Mouse (Mus musculus): ENCODE measurements around the gene Rpl35a.

Rpl35a gene

GRCm38 (mm10) chr16:33056095-33056785, at the start of gene Rpl35a, which contains the start of gene Iqcg:
Gene Rpl35a (plus strand): TSS chr16:33056453.
Gene Iqcg (minus strand): TSS chr16:33056218.
- peak; percentile 97 for DNase-seq (ENCODE audit: low read depth)

DNA sequence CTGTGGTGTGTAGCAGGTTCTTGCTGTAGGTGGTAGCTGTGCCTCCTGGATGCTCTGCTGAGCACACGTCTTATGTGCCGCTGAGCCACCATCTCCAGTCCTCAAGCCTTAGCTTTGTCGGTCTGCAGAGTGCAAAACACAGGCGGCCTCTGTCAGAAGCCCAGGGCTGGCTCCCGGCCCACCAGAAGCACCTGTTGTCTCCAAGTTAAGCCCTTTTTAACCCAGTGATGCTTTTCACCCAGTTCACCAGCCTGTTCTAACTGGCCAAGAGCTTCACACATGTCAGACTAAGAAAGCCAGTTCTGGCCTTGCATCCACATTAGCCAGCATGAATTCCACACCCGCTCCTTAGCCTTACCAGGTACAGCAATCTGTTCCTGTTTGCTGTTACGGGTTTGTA, 49.4 kb upstream of the Rpl35a start:
- DNase-seq (ENCODE audit: low read depth) = no peak

DNA sequence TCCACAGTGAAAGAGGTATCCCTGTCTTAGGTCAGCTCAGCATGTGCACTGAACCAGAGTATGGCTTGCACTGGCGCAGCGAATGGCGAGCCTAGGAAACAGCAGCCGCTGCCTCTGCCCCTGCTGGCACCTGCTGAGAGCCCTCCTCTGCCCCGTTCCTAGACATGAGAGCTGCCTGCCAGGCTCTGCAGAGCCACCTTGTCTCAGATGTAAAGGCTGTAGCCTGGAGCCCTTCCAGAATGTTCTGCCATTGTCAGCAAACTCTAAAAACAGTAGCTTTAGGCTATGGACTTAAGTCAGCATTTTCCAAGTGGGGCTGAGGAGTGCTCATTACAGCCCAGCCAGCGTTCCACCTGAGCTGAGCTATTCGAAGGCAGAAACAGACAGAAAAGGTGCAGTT, 48.8 kb upstream of the Rpl35a start:
- no peak for DNase-seq (ENCODE audit: low read depth)

DNA sequence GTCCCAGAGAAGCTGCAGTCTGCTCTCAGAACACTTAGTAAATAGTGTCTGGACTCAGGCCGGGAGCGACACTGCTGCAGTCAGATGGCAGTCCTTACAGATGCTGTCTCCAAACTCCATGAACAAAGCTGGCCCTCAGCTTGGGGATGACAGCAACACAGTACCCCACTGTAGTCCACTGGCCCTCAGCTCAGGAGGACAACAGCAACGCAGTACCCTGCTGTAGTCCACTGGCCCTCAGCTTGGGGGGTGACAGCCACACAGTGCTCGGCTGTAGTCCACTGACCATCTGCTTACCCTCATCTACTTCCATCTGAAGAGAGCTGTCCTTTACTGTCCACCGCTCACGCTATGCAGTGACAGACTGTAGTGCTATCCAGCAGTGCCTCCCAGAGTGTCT, 46.1 kb upstream of the Rpl35a start:
- DNase-seq (ENCODE audit: low read depth) = no peak

DNA sequence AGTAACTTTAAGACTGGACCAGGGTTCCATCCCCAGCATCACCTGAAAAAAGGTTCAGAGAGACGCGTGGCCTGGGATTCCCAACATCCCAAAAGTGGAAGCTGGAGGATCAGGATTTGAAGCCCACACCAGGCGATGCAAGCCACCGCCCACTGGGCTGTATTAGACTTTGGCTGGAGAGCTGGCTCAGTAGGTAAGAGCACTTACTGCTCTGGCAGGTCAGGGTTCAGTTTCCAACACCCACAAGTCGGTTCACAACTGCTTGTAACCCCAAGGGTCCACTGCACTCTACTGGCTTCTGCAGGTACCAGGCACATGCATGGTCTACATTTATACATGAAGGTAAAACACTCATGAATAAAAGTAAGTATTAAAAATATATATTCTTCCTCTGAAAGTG, 42.5 kb upstream of the Rpl35a start:
- no peak for DNase-seq (ENCODE audit: low read depth)

- DNase-seq (ENCODE audit: low read depth) = no peak
These were observed 41.3 kb upstream of the Rpl35a start for GRCm38 (mm10) chr16:33014921-33015320.

DNA sequence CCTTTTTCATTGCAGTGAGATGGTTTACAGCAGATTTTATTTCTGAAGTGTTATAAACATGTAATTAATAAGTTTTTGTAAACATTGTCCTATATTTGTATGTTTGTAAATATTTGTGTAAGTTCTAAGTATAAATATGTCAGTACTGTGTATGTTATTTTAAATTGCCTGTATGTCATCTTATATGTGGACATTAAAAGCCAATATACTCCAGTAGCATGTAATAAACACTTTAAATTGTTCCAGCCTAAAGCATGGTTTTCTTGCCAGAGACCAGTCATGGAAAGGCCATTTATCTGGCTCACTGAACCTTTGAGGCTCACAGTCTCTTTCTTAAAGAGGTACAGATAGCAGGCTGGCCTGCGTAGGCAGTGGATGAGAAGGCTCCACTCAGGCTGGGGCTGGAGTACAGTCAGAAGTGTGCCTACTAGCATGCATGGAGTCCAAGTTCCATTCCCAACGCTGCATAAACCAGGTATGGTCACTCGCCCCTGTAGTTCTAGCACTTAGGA, 40.8 kb upstream of the Rpl35a start:
- no peak for DNase-seq (ENCODE audit: low read depth)

GRCm38 (mm10) chr16:33015986-33016385, 40.3 kb upstream of the Rpl35a start:
- DNase-seq (ENCODE audit: low read depth) = no peak

- DNase-seq (ENCODE audit: low read depth) = no peak
These were observed 38.4 kb upstream of the Rpl35a start for GRCm38 (mm10) chr16:33017677-33018349.

- no peak for DNase-seq (ENCODE audit: low read depth)
These were observed 37.0 kb upstream of the Rpl35a start for GRCm38 (mm10) chr16:33019117-33019770.

DNA sequence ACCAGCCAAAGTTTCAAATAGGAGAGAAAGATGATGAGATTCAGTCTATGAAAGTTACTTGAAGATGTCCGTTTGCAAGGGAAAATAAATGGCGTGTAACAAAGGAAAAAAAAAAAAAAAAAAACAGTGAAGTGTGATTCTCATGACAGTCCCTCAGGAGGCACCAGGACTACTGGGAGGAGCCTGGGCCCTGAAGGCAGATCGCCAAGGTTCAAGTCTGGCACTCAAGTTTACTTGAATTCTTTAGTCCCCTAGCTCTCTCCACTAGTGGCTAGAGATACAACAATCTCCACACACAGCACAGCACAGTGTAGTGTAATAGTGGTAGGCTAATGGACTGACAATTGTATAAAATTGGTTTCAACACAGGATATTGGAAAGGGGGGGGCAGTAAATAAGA, 34.9 kb upstream of the Rpl35a start:
- DNase-seq (ENCODE audit: low read depth) = no peak

GRCm38 (mm10) chr16:33023750-33024149, 32.5 kb upstream of the Rpl35a start:
- DNase-seq (ENCODE audit: low read depth) = peak; percentile 91

DNA sequence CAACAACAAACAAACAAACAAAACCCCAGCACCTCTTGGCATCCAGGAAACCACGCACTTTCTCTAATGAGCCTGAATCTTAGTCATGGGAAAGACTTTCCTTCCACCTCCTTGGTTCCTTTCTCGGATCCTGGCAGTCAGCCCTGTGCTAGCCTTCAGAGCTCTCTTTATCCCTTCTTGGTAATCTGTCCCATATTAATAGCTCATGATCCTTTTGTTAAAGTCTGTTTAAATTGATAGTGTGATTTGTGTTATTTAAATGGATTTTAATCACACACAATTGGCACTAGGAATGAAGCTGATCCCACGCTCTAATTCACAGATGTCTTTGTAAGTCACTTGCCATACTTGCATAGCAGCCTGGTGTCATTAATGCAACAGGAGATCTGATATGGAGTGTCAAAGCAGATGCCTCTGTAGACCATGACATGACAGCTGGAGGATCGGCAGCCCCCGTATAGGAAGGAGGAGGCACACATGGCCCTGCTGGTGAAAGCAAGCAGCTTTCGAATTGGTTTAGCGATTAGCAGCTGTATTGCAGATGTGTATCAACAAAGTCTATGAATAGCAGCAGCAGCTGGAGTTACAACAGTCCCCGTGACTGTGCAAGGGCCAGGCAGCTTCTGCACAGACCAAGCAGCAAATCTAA, 31.7 kb upstream of the Rpl35a start:
- DNase-seq (ENCODE audit: low read depth) = no peak

- DNase-seq (ENCODE audit: low read depth) = no peak
These were observed 29.9 kb upstream of the Rpl35a start for GRCm38 (mm10) chr16:33026357-33026756.

- DNase-seq (ENCODE audit: low read depth) = no peak
These were observed 20.2 kb upstream of the Rpl35a start for GRCm38 (mm10) chr16:33036006-33036405.

DNA sequence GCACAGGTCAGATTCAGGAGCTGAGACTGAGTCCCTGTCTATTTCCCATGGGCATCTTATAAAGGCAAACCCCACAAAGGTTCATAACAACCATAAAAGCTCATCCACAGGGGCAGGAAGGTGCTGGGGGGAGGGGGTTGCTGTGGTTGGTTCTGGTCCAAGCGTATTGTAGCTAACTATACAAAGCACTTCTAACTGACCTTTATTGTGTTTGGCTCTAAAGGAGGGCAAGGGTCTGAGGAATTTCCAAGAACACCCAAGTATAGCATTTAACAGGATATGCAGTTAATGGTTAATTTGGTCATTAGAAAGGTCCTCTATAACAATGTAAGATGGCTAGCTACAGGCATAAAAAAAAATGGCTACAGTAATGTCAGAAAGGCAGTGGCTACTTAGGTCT, 13.6 kb upstream of the Rpl35a start:
- DNase-seq (ENCODE audit: low read depth) = no peak

DNA sequence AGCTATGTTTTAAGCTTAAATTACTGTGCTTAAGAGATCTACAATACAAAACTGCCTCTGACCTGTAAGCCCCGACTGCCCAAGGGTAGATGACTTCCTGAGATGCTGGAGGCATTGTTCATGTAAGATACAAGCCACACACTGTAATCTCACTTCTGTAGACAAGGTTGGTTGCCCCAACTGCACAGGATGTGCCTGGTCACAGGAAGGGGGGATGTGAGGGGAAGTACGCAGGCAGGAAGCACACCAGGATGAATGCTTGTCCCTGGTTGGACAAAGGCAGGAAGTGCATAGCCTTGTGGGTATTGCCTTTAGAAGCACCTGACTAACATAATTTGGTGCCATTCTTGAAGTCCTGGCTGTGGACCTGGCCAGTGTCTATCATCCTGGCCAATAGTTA, 13.0 kb upstream of the Rpl35a start:
- DNase-seq (ENCODE audit: low read depth) = peak; percentile 54

DNA sequence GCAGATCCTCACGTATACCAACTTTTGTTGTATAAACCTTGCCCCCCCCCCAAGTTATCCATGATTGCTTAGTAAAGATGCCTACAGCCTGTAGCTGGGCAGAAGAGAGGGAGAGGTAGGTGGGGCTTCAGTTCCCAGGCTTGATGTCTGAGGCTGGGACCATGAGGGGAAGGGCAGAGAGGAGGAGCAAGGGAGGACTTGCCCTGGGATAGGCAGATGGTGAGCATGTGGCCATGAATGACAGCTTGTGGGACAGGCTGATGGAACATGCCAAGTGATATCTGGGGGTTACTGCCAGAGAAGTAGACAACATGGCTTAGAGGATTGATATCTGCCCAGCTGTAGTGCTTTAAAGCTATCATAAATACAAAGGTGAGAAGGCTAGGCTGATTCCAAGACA, 8.2 kb upstream of the Rpl35a start:
- DNase-seq (ENCODE audit: low read depth) = no peak

DNA sequence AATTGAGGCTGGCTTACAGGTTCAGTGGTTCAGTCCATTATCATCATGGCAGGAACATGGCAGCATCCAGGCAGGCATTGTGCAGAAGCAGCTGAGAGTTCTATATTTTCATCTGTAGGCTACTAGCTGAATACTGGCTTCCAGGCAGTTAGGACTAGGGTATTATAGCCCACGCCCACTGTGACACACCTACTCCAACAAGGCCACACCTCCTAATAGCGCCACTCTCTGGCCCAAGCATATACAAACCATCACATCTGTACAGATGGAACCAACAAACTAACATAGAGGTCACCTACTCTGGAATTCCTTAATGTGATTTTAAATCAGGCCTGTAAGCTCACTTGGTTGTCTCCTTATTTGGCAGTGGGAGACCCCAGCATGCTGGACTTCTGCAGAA, 7.6 kb upstream of the Rpl35a start:
- DNase-seq (ENCODE audit: low read depth) = no peak

DNA sequence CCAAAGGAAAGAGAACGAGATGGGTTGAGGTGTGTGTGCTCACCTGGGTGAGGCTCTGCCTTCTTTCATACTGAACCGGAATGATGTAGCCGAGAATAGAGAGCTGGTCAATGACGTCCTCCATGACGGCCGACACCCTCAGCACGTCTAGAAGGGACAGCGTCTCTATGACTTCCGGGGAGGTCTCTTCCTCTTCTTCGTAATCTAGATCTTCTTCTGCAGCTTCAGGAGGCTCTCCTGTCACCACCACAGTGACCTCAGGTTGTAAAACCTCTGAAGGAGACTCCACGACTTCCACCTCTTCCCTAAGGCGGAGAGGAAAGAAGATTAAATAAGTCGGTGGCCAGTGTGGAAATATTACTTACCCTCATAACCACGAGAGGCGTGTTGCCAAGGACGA, 6.4 kb upstream of the Rpl35a start:
- no peak for DNase-seq (ENCODE audit: low read depth)

- peak; percentile 46 for DNase-seq (ENCODE audit: low read depth)
These were observed 3.1 kb upstream of the Rpl35a start for GRCm38 (mm10) chr16:33053141-33053540.

GRCm38 (mm10) chr16:33054927-33055326, 1.3 kb upstream of the Rpl35a start:
- DNase-seq (ENCODE audit: low read depth) = peak; percentile 30

DNA sequence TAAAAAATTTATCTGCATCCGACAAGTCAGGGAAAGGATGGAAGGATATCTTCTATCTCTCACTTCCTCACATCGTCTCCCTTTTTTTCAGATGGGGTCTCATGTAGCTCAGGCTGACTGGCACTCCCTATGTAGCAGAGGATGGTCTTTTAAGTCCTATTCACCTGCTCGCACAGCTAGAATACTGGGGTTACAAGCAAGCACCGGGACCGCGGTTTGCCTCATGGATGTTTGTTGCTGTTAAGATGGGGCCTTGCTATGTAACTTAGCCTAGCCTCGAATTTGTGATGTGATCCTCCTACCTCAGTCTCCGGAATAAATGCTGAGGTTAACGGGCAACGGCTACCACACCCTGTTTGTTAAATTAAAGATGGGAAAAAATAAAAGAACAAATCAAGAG, 598 bp upstream of the Rpl35a start:
- DNase-seq (ENCODE audit: low read depth) = no peak

Measured in induced T-regulatory cell, adult 2 months (primary cell).